Mouse (Mus musculus) G1E-ER4 (cell line): ENCODE results near the gene Wdr26. TPM values are rescaled to one million over a fixed set of nuclear protein-coding genes. Genes with fewer than 3 reads are reported as not detected.

Source experiments
- GATA1 ChIP-seq: IDR thresholded peaks from one replicate; pipeline ENCODE4 v1.8.0; 2012; ENCODE audit warnings: low read length, inconsistent platforms
- polyA plus RNA-seq: library from polyadenylated mRNA; stranded (reverse); fragments of >175 nt; gene quantifications from 2 replicates; pipeline ENCODE4 v1.2.3, GENCODE M21; 2012

Gene Wdr26
- polyA plus RNA-seq, 1 experiment: 33.2 TPM

DNA sequence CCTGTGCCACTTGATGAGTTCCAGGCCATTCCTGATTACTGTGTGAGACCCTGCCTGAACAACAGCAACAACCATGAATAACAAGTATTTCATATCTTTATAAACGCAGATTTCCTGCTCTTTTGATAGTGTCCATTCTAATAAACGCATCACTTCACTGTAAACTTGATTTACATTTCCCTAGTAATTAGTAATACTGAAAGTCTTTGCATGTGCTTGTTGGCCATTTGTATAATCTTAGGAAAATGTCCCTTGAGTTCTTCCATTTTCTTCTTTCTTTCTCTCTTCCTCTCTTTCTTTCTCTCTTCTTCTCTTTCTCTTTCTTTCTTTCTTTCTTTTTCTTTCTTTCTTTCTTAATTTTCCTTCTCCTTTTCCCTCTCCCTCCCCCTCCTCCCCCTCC is 65.6 kb downstream of the Wdr26 start:
- no peak for TF ChIP-seq GATA1

- TF ChIP-seq GATA1: no peak
Observed at GRCm38 (mm10) chr1:181144966-181145365, 66.8 kb downstream of the Wdr26 start.

DNA sequence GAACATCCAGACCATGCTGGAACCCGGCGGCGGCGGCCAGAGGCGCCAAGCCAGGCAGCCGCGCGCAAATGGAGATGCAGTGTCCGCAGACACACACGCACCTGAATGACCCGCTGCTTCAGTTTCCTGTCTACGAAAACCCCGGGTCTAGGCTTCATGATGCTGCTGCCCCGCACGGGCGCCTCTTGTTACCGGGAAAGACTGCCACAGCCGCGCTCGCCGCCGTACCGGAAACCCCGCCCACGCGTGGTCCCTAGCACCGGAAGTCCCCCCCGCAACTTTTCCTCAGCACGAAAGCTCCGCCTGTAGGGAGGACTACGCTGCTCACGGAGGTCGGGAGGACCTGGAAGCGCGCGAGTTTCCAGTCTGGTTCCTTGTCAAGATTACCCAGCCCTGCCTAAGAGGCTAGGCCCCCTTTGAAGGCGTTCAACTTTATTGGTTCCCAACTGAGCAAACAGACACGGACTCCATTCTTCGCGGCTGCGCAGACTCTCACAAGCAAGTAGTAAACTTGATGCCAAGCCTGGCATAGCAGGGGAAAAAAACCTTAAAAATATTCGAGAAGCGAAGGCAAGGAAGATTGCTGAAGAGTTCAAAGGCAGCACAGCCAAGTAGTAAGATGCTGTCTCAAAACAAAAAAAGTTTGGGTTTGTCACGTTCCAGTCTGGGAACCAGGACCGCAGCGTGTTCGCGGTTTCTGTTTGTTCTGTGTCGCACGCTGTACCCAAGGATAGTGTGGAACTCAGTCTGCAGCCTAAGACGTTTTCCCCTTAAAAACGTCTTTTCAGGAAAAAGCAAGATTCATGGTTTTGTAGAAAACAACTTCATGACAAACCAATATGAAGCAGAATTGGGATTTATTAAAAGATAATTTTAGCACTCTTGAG is 67.6 kb downstream of the Wdr26 start, which contains the start of the genes Nvl and Cnih4:
Nvl (minus strand) TSS at position 255 of the 887 bp plus-strand sequence.
Cnih4 (plus strand) TSS at position 744 of the 887 bp plus-strand sequence.
- TF ChIP-seq GATA1: no peak

GRCm38 (mm10) chr1:181143609-181143949 is 68.2 kb downstream of the Wdr26 start:
- TF ChIP-seq GATA1: no peak

- TF ChIP-seq GATA1: no peak
Observed at GRCm38 (mm10) chr1:181138730-181139129, 73.1 kb downstream of the Wdr26 start.

DNA sequence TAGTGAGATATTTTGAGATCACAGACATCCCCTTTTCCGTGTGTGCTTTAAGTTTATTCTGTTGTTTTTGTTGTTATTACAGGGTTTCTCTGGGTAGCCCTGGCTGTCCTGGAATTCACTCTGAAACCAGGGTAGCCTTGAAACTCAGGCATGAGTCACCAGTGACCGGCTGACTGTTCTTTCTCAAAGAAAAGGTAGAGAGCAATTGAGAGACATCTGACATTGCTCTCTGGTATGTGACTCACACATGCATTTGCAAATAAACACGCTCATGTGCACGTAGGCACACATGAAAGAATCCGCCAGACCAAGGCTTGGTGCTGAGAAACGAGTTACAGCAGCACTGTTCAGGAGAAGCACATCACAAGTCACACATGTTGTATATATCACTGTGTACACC is 79.9 kb downstream of the Wdr26 start:
- TF ChIP-seq GATA1: no peak

- TF ChIP-seq GATA1: no peak
Observed at GRCm38 (mm10) chr1:181126766-181127165, 85.0 kb downstream of the Wdr26 start.

GRCm38 (mm10) chr1:181125916-181126315 is 85.9 kb downstream of the Wdr26 start:
- no peak for TF ChIP-seq GATA1

DNA sequence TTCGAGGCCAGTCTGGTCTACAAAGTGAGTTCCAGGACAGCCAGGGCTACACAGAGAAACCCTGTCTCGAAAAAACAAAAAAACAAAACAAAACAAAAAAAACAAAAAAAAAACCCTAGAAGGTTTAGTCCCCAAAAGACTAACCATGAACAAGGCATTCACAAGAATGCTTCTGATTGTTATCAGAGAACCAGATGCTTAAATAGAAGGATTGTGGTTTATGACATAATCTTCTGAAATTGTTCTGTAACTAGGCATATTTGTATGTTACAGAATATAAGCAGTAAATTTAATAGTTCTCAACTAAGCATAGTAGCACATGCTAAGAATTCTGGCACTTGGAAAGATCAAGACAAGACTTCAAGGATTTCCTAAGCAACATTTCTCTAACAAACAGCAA is 87.7 kb downstream of the Wdr26 start:
- no peak for TF ChIP-seq GATA1

Other genes starting within 250 kb of the Wdr26 start
- gene Ephx1, start 191.1 kb downstream of the Wdr26 start, polyA plus RNA-seq: not detected in 2 replicates
- not detected in 2 replicates for gene 9130409I23Rik, start 160.8 kb downstream of the Wdr26 start, polyA plus RNA-seq
- gene Nvl, start 67.8 kb downstream of the Wdr26 start, polyA plus RNA-seq: 2.4 and 3.0 TPM in 2 replicates
- gene Cnih4, start 67.3 kb downstream of the Wdr26 start, polyA plus RNA-seq: 7.0 and 7.1 TPM in 2 replicates
- gene Cnih3, start 140.6 kb upstream of the Wdr26 start, polyA plus RNA-seq: not detected in 2 replicates